Mouse (Mus musculus) frontal cortex, postnatal 10 days (tissue): ENCODE data around the gene Rxra.

Source experiments
- DNase-seq, 2 experiments: peaks; one replicate each; pipeline ENCODE4 v3.0.0; 2022; ENCODE audit warnings: low spot score in 2 of 2, mixed read lengths in 1 of 2

Rxra gene

GRCm38 (mm10) chr2:27702904-27703666, 26.8 kb downstream of the Rxra start:
- DNase-seq: no peak

GRCm38 (mm10) chr2:27703852-27704640, 27.8 kb downstream of the Rxra start:
- no peak for DNase-seq

GRCm38 (mm10) chr2:27704641-27705040, 28.4 kb downstream of the Rxra start:
- no peak for DNase-seq

- no peak for DNase-seq
Measured at GRCm38 (mm10) chr2:27710871-27711382, 34.7 kb downstream of the Rxra start.

- DNase-seq: no peak
Measured at GRCm38 (mm10) chr2:27712626-27713025, 36.4 kb downstream of the Rxra start.

- DNase-seq: no peak
Measured at GRCm38 (mm10) chr2:27713378-27713777, 37.1 kb downstream of the Rxra start.

- DNase-seq: no peak
Measured at GRCm38 (mm10) chr2:27714131-27714530, 37.9 kb downstream of the Rxra start.

- no peak for DNase-seq
Measured at GRCm38 (mm10) chr2:27715221-27715620, 39.0 kb downstream of the Rxra start.

GRCm38 (mm10) chr2:27716339-27716738, 40.1 kb downstream of the Rxra start:
- no peak for DNase-seq

GRCm38 (mm10) chr2:27718191-27718590, 42.0 kb downstream of the Rxra start:
- DNase-seq: no peak

- DNase-seq: no peak
Measured at GRCm38 (mm10) chr2:27719601-27720000, 43.4 kb downstream of the Rxra start.

GRCm38 (mm10) chr2:27721611-27722010, 45.4 kb downstream of the Rxra start:
- DNase-seq: no peak

- no peak for DNase-seq
Measured at GRCm38 (mm10) chr2:27724729-27725316, 48.6 kb downstream of the Rxra start.

GRCm38 (mm10) chr2:27727994-27728854, 52.0 kb downstream of the Rxra start:
- no peak for DNase-seq

- no peak for DNase-seq
Measured at GRCm38 (mm10) chr2:27729009-27729408, 52.8 kb downstream of the Rxra start.

- no peak for DNase-seq
Measured at GRCm38 (mm10) chr2:27730002-27730905, 54.0 kb downstream of the Rxra start.

- DNase-seq: no peak
Measured at GRCm38 (mm10) chr2:27733021-27733420, 56.8 kb downstream of the Rxra start.

- DNase-seq: no peak
Measured at GRCm38 (mm10) chr2:27734328-27734727, 58.1 kb downstream of the Rxra start.

GRCm38 (mm10) chr2:27734800-27735199, 58.6 kb downstream of the Rxra start:
- no peak for DNase-seq

- DNase-seq: no peak
Measured at GRCm38 (mm10) chr2:27736802-27737201, 60.6 kb downstream of the Rxra start.
